Mouse (Mus musculus) cerebellum, postnatal 10 days (tissue): Measurements from ENCODE around the gene Cdhr1.
"Not testable (repeated sequence)": the region's sequence is repeated elsewhere in the genome, so short reads cannot be mapped to it uniquely, and the experiment has no call there.

Source experiments
- DNase-seq, 2 experiments: peaks; one replicate each; pipeline ENCODE4 v3.0.0; 2021; ENCODE audit warnings: mixed read lengths in 2 of 2

Cdhr1 gene

GRCm38 (mm10) chr14:37097956-37098530 is at the start of gene Cdhr1:
Cdhr1 (minus strand) TSS chr14:37098347.
- DNase-seq: peak; percentile 48 to 49

- no peak for DNase-seq
These were observed 41.0 kb upstream of the Cdhr1 start for GRCm38 (mm10) chr14:37139051-37139710.

- not testable (repeated sequence) for DNase-seq
These were observed 39.4 kb upstream of the Cdhr1 start for GRCm38 (mm10) chr14:37137596-37137995.

- peak; percentile 14 to 27 for DNase-seq
These were observed 38.0 kb upstream of the Cdhr1 start for GRCm38 (mm10) chr14:37136110-37136509.

- no peak for DNase-seq
These were observed 37.5 kb upstream of the Cdhr1 start for GRCm38 (mm10) chr14:37135671-37136070.

GRCm38 (mm10) chr14:37135127-37135593 is 37.0 kb upstream of the Cdhr1 start, which contains the start of gene Ghitm:
Ghitm (minus strand) TSS chr14:37135272.
- DNase-seq: peak; percentile 97 to 98

- no peak for DNase-seq
These were observed 36.4 kb upstream of the Cdhr1 start for GRCm38 (mm10) chr14:37134304-37135126.

GRCm38 (mm10) chr14:37127652-37128051 is 29.5 kb upstream of the Cdhr1 start:
- peak; percentile 68 to 74 for DNase-seq

GRCm38 (mm10) chr14:37119233-37119632 is 21.1 kb upstream of the Cdhr1 start:
- DNase-seq: no peak

- no peak for DNase-seq
These were observed 15.8 kb upstream of the Cdhr1 start, which contains the start of gene 2610528A11Rik for GRCm38 (mm10) chr14:37113922-37114321. 2610528A11Rik (minus strand) TSS chr14:37114022.

- DNase-seq: peak in 1 of 2 experiments; percentile 40
These were observed 14.8 kb upstream of the Cdhr1 start for GRCm38 (mm10) chr14:37112931-37113330.

GRCm38 (mm10) chr14:37111371-37111770 is 13.2 kb upstream of the Cdhr1 start:
- no peak for DNase-seq

GRCm38 (mm10) chr14:37110456-37110855 is 12.3 kb upstream of the Cdhr1 start:
- DNase-seq: peak; percentile 36 to 43

- no peak for DNase-seq
These were observed 11.8 kb upstream of the Cdhr1 start for GRCm38 (mm10) chr14:37109975-37110374.

- DNase-seq: no peak
These were observed 11.3 kb upstream of the Cdhr1 start for GRCm38 (mm10) chr14:37109460-37109859.

- peak; percentile 24 to 45 for DNase-seq
These were observed 7.7 kb upstream of the Cdhr1 start for GRCm38 (mm10) chr14:37105846-37106245.

- DNase-seq: peak in 1 of 2 experiments; percentile 40
These were observed 6.6 kb upstream of the Cdhr1 start for GRCm38 (mm10) chr14:37104747-37105146.

GRCm38 (mm10) chr14:37102484-37102883 is 4.3 kb upstream of the Cdhr1 start:
- DNase-seq: no peak

GRCm38 (mm10) chr14:37101531-37101930 is 3.4 kb upstream of the Cdhr1 start:
- DNase-seq: no peak

- DNase-seq: no peak
These were observed 2.6 kb downstream of the Cdhr1 start for GRCm38 (mm10) chr14:37095556-37095955.

- DNase-seq: peak; percentile 46 to 66
These were observed 3.7 kb downstream of the Cdhr1 start for GRCm38 (mm10) chr14:37094436-37094835.

GRCm38 (mm10) chr14:37083755-37084154 is 14.4 kb downstream of the Cdhr1 start:
- no peak for DNase-seq

- no peak for DNase-seq
These were observed 17.4 kb downstream of the Cdhr1 start for GRCm38 (mm10) chr14:37080724-37081123.
